Mouse (Mus musculus): Measurements from ENCODE around the gene Fam76a.
"Not testable (repeated sequence)": the region's sequence is repeated elsewhere in the genome, so short reads cannot be mapped to it uniquely, and the experiment has no call there.

GRCm38 (mm10) chr4:132918493-132918892 is 3.9 kb downstream of the Fam76a start:
- TF ChIP-seq CTCF, POLR2A (IDR thresholded peaks at IDR 0.05; ENCODE audit: insufficient read depth, low read depth, low read length): not testable (repeated sequence)
